Mouse (Mus musculus) limb, embryonic 14.5 days (tissue): Measurements from ENCODE around the gene Plekha5. TPM values are rescaled to one million over a fixed set of nuclear protein-coding genes. Genes with fewer than 3 reads are reported as not detected.

Experiments
- ATAC-seq: fragments of 200-750 bp; cut with Nextera tagmentation; 2 replicates; pipeline ENCODE4 v1.8.0; 2017; ENCODE audit warnings: low read depth, moderate number of reproducible peaks, moderate TSS enrichment; ENCODE audit not compliant: low FRiP score
- DNase-seq: peaks from one replicate; pipeline ENCODE4 v3.0.0-alpha.2; 2015; ENCODE audit warnings: low spot score
- H3K27ac ChIP-seq: fragments of 300-500 bp; sonication (generic); replicated peaks from 2 replicates; pipeline ENCODE4 v1.5.1; 2014; ENCODE audit warnings: low read depth, mild to moderate bottlenecking, low read length, moderate library complexity, mixed read lengths
- H3K27me3 ChIP-seq: fragments of 300-500 bp; sonication (generic); 2 replicates; pipeline ENCODE4 v1.6.1; 2014; ENCODE audit warnings: low read length, mixed read lengths; ENCODE audit not compliant: control insufficient read depth, insufficient read depth
- H3K36me3 ChIP-seq: fragments of 300-500 bp; sonication (generic); 2 replicates; pipeline ENCODE4 v1.6.1; 2014; ENCODE audit warnings: mild to moderate bottlenecking, low read length, moderate library complexity, mixed read lengths; ENCODE audit not compliant: control insufficient read depth, insufficient read depth
- H3K4me1 ChIP-seq: fragments of 300-500 bp; sonication (generic); 2 replicates; pipeline ENCODE4 v1.6.1; 2014; ENCODE audit warnings: antibody characterized with exemption, low read length, mixed read lengths; ENCODE audit not compliant: control insufficient read depth, insufficient read depth
- H3K4me2 ChIP-seq: fragments of 300-500 bp; sonication (generic); replicated peaks from 2 replicates; pipeline ENCODE4 v1.6.1; 2014; ENCODE audit warnings: low read depth, mild to moderate bottlenecking, low read length, moderate library complexity; ENCODE audit not compliant: severe bottlenecking
- H3K4me3 ChIP-seq: fragments of 300-500 bp; sonication (generic); replicated peaks from 2 replicates; pipeline ENCODE4 v1.5.1; 2014; ENCODE audit warnings: low read length
- H3K9ac ChIP-seq: fragments of 300-500 bp; sonication (generic); 2 replicates; pipeline ENCODE4 v1.6.1; 2014; ENCODE audit warnings: mild to moderate bottlenecking, low read depth, low read length, moderate library complexity; ENCODE audit not compliant: severe bottlenecking
- H3K9me3 ChIP-seq: fragments of 300-500 bp; sonication (generic); 2 replicates; pipeline ENCODE4 v1.6.1; 2016; ENCODE audit warnings: low read length; ENCODE audit not compliant: control insufficient read depth
- POLR2A ChIP-seq: fragments of 200-500 bp; IDR thresholded peaks from 2 replicates; pipeline ENCODE4 v1.8.0; 2012; ENCODE audit warnings: inconsistent platforms, mild to moderate bottlenecking, moderate library complexity, borderline replicate concordance; ENCODE audit not compliant: insufficient read depth, insufficient read length; ENCODE audit errors: extremely low read depth
- WGBS: fragments of 180-500 bp; shearing (Covaris S2); extraction: QIAGEN DNeasy Blood & Tissue Kit; methylation state at CpG from one replicate; pipeline ENCODE4 v1.1.7; 2014; 5-methylcytosine and 5-hydroxymethylcytosine counted together
- polyA plus RNA-seq, 2 experiments: library from polyadenylated mRNA; depleted of rRNA in 1 of 2; stranded (reverse) in 1 of 2; unstranded in 1 of 2; fragments of >200 nt; fragmentation: Nextera tagmentation in 1 of 2; extraction: Ambion mirVana in 1 of 2; gene quantifications; 2 replicates each; pipeline versions ENCODE4 v1.2.1 to v1.2.3; 2012 to 2014

Plekha5 gene
- polyA plus RNA-seq, 2 experiments, result 50.8 to 87.2 TPM

DNA sequence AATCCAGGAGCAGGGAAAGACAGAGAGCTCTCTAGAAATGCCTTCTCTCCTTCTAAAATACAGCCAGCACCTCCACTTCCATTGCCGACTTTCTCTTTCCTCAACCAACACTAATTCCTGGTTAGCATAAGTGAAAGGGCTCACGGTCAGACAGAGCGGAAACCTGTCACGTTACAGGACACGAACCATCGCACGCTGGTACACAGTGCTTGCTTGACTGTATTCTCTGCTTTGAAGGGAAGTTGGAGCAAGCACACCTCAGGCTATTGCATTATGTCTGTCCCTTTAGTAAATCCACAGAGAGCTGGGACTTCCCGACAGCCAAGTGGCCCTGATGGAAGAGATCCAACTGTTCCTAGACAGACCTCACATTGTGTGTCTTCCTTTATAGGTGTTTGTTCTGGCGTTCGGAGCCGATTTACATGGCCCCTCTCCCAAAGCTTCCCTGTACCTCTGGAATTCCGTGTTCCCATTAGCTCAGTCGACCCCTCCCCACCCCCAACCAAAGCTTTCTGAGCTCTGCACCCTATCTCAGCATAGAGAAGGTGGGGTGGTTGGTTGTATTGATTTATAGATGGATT, 188.1 kb downstream of the Plekha5 start:
- WGBS, result 73% methylated on average over 13 of the region's 13 CpGs
- Histone ChIP-seq H3K9me3 (no peaks in the 10 kb centered on the region), H3K4me2 (no peak overlapping the region), H3K36me3 (no peaks in the 10 kb centered on the region), H3K27me3 (no peaks in the 10 kb centered on the region), H3K9ac (no peak overlapping the region), H3K4me3 (no peak overlapping the region), H3K4me1 (0 out of 2 replicates have a peak, but pooled peaks cover 6% of the 10 kb centered on the region), H3K27ac (peak overlapping the region; percentile 80)
- no peak for ATAC-seq
- no peak for TF ChIP-seq POLR2A
- peak; percentile 38 for DNase-seq

DNA sequence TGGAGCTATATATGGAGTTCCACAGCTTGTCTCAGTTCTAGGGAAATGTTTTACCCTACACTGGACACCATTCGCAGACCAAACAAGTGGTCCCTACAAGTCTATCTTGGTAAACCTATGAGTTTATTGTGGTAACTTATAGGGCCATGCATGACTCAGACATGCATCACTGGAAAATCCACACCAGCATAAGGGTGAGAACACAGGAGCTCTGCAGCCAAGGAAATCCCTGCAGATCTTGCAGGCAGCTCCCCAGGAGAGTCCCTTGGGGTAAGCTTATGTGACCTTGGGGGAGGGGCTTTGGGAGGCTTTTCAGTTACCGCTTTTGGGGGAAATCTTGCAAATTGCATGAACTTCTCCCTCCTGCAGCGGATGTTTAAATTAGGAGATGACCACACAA, 190.0 kb downstream of the Plekha5 start:
- DNase-seq (no peak), ATAC-seq (no peak)
- H3K4me1 ChIP-seq, result 0 out of 2 replicates have a peak, but pooled peaks cover 6% of the 10 kb centered on the region
- no peak overlapping the region for H3K27ac ChIP-seq
- H3K4me3 ChIP-seq, result no peak overlapping the region
- no peak overlapping the region for H3K4me2 ChIP-seq
- H3K27me3 ChIP-seq, result no peaks in the 10 kb centered on the region
- 69% methylated on average over 3 of the region's 3 CpGs for WGBS
- H3K36me3 ChIP-seq, result no peaks in the 10 kb centered on the region
- TF ChIP-seq POLR2A, result no peak
- no peaks in the 10 kb centered on the region for H3K9me3 ChIP-seq
- no peak overlapping the region for H3K9ac ChIP-seq

GRCm38 (mm10) chr6:140614711-140615110, 190.9 kb downstream of the Plekha5 start:
- Histone ChIP-seq H3K4me3 (no peak overlapping the region), H3K4me1 (0 out of 2 replicates have a peak, but pooled peaks cover 6% of the 10 kb centered on the region), H3K9me3 (no peaks in the 10 kb centered on the region), H3K27me3 (no peaks in the 10 kb centered on the region), H3K36me3 (no peaks in the 10 kb centered on the region), H3K9ac (no peak overlapping the region), H3K27ac (no peak overlapping the region), H3K4me2 (no peak overlapping the region)
- DNase-seq, result no peak
- ATAC-seq, result no peak
- no peak for TF ChIP-seq POLR2A
- WGBS, result 91% methylated on average over 11 of the region's 11 CpGs

DNA sequence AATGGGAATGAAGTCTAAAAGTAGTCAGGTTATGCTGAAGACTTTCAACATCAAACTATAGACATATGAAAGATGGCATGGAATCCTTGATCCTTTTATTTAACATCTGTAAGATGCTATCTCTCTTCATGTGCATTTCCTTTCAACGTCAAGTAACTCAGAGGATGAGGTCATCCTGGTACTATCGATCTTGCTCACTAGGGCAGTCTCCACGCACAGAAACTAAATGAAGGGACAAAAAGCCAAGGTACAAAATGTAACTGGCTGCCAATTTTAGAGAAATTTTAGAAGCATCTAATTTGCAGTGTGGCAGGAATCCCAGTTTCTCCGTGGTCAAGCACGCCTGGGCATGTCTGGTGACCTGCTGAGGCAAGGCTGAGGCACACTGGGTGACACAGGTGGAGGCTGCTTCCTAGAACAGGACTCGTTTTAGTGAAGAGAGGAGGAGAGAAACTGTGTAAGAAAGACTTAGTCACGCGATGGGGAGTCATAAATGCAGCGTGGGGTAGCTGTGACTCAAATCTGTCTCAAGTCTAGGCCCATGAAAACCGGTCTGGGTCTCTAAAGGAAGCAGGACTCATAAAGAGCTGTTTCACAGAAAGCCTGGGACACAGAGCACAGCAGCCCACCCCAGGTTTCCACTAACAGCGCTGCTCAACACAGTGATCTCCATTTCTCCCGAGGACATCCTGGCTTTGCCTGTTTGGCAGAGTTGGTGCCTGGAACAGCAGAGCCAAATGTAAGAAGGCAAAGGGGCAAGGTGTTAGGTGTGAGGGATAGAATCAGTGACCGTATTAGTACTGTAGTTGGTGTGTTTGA, 196.9 kb downstream of the Plekha5 start:
- no peak overlapping the region for H3K9ac ChIP-seq
- H3K4me2 ChIP-seq, result no peak overlapping the region
- H3K4me1 ChIP-seq, result peaks cover 11% of the 10 kb centered on the region; the same call in 1 of the 2 replicates
- DNase-seq (no peak), ATAC-seq (no peak)
- TF ChIP-seq POLR2A, result no peak
- no peaks in the 10 kb centered on the region for H3K36me3 ChIP-seq
- 46% methylated on average over 13 of the region's 13 CpGs for WGBS
- H3K27ac ChIP-seq, result 0 out of 2 replicates have a peak overlapping the region, but pooled peaks have one; percentile 2
- no peaks in the 10 kb centered on the region for H3K27me3 ChIP-seq
- no peak overlapping the region for H3K4me3 ChIP-seq
- no peaks in the 10 kb centered on the region for H3K9me3 ChIP-seq

DNA sequence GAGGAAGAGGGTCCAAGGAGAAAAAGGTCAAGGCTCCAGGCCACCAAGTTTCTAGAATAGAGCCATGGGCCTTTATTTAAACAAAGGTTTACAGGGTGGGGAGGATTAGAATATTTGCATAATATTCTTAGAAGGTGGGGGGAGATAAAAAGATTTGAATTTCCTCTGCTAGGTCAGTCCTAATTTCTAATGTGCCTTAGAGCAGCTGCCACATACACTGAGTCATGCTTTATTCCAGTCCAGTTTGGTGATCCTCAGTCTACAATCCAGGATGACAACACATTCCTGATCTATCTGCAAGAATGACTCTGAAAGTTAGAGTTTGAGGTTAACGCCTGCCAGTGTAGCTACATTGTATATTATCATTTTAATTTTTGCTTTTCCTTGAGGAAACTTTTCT, 197.8 kb downstream of the Plekha5 start:
- no peak for TF ChIP-seq POLR2A

More for the DNA sequence above, 197.8 kb downstream of the Plekha5 start:
- 95% methylated on average over 1 of the region's 1 CpGs for WGBS
- Histone ChIP-seq H3K9ac (no peak overlapping the region), H3K4me3 (no peak overlapping the region), H3K27me3 (no peaks in the 10 kb centered on the region), H3K27ac (no peak overlapping the region), H3K36me3 (no peaks in the 10 kb centered on the region), H3K4me2 (no peak overlapping the region), H3K9me3 (no peaks in the 10 kb centered on the region), H3K4me1 (peaks cover 20% of the 10 kb centered on the region)
- ATAC-seq (no peak), DNase-seq (no peak)
